Mouse (Mus musculus): Measurements from ENCODE around the gene Ankrd34c. TPM values are rescaled to one million over a fixed set of nuclear protein-coding genes. Genes with fewer than 3 reads are reported as not detected.

Gene Ankrd34c
- total RNA-seq (2023): 0.09 TPM in 1 of 4 replicates, not detected in the others

DNA sequence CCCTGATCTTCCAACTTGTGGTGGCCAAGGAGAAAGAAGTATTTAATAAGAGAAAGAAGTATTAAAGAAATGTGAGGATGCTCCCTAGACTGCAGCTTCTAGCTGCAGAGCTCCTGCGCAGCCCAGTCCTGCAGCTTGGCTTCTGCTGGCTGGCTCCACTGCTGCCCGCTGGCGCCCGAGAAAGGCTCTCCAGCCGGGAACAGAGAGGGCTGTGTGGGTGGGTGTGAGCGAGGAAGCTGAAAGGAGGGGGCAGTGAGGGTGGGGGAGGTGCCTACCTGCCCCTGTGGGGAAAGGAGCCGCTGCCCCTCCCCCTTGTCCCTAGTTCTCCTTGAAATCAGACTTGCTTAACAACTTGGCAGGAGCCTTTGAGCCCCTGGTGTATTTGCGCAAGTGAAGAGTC is at the start of gene Ankrd34c:
TSS of gene Ankrd34c (minus strand) at position 181 of the 400 bp plus-strand sequence.

DNA sequence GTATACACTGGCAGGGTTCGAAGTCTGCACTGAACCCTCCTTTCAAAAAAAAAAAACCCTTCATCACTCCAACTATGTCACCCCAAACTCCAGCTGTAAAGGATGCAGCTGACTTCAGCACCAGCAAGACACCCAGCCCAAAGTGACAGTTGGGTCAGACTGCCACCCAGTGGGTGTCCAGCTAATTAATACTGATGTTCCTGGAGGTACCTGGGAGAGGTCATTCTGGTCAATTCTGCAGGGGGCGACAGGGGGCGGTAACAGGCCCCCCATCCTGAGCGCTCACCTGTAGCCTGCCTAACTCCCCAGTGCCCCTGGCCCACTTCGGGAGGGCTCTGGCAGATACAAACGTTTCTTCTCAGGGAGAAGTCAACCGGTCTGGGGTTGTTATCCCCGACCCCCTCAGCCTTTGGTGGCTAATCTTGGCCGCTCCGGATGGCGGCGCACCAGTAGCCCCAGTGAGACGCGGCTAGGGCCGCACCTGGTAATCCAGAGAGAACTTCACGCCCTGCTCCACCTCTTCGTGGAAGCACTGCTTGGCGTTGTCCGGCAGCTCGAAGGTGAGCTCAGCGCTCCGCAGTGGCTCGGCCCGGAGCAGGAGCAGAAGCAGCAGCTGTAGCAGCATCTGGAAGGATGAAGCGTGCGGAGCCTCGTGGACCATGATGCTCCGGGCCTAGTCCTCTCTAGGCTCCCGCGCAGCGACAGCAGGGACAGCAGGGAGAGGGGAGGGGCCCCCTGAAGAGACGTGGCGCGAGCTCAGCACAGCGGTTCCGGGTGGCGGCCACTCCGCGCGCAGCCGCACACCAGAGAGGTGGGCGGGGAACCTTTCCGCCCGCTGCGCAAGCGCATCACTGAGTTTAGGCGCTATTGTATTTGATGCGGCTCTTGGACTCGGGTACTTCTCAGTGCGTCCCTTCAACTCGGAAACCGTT is 33.7 kb downstream of the Ankrd34c start, which contains the start of gene Tmed3:
TSS of gene Tmed3 (minus strand) at position 804 of the 932 bp plus-strand sequence.

Other genes starting within 250 kb of the Ankrd34c start
- not detected in 4 replicates for gene Minar1, start 115.3 kb downstream of the Ankrd34c start, total RNA-seq (2023)
- 24.8 to 30.2 TPM (median 27.4 TPM) in 4 replicates for gene Tmed3, start 33.4 kb downstream of the Ankrd34c start, total RNA-seq (2023)
- gene Rasgrf1, start 171.4 kb upstream of the Ankrd34c start, total RNA-seq (2023): 0.40 to 0.61 TPM (median 0.60 TPM) in 3 of 4 replicates, not detected in the other